Mouse (Mus musculus) central nervous system, embryonic 14 days (tissue): ENCODE measurements around the gene Olfr1293-ps. TPM values are rescaled to one million over a fixed set of nuclear protein-coding genes. Genes with fewer than 3 reads are reported as not detected.

Source experiments
- polyA plus RNA-seq: library from polyadenylated mRNA; depleted of rRNA; stranded (reverse); fragments of >200 nt; gene quantifications from 2 replicates; pipeline ENCODE4 v1.2.3, GENCODE M21; 2012; rRNA removed

The Olfr1293-ps gene
- polyA plus RNA-seq = not detected in 2 replicates

DNA sequence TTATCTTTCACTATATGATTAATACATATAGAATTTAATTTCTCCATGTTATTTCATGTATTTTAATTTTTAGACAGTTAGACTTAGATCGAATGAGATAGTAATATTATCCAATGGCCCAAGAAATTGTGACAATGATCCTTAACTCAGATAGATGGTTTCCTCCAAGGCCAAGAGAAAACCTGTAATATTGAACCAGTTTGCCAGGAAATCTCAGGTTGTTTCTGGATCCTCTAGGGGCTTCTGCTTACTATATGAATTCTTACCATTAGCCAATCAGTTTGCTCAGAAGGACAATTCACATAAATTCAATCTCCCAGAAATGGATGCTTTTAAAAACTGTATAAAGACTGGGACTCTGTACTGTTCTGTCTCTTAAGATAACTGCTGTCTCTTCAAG lies at the start of gene Olfr1293-ps:
TSS of gene Olfr1293-ps (plus strand) at position 301 of the 400 bp plus-strand sequence.

DNA sequence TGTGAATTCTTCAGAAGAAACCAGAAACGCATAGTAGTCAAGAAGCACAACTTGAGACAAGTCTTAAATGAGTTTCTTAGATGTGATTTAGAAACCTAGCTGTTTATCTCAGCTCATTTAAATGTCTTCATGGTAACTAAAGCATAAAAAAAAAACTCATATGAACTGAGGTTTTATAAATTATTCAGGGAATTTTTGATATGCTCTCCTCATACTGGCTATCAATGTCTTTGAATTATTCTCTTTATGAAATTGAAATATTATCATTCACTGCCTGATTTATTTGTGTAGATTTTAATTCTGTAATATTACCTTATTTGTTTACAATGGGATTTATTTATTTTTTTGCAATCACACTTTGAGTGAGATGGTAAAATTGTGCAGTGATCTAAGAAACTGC lies 44.5 kb upstream of the Olfr1293-ps start, which contains the start of gene Olfr1289:
TSS of gene Olfr1289 (plus strand) at position 301 of the 400 bp plus-strand sequence.

GRCm38 (mm10) chr2:111493729-111494128 lies 31.3 kb upstream of the Olfr1293-ps start, which contains the start of gene Olfr1290:
TSS of gene Olfr1290 (minus strand) at chr2:111493829.

DNA sequence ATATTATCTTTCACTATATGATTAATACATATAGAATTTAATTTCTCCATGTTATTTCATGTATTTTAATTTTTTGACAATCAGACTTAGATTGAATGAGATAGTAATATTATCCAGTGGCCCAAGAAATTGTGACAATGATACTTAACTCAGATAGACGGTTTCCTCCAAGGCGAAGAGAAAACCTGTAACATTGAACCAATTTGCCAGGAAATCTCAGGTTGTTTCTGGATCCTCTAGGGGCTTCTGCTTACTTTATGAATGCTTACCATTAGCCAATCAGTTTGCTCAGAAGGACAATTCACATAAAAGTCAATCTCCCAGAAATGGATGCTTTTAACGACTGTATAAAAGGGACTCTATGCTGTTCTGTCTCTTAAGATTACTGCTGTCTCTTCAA lies 28.1 kb upstream of the Olfr1293-ps start, which contains the start of gene Olfr1291-ps1:
TSS of gene Olfr1291-ps1 (plus strand) at position 301 of the 400 bp plus-strand sequence.

DNA sequence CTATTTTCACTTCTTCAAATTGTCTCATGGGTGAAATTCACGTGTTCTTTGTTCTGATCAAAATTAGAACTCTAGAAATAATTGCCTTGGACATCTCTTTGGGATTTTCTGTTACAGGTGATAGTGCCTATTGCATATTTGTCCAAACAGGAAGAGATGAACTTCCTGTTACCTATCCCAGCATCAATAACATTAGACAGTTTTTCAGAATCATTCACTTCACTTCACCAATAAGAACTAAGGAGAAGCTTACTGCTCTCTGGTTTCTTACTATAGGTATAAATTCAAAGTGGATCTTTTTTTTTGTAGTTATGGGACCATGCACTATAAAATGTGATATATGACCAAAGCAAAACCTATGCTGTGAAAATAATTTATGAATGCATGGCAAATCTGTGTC lies 15.2 kb downstream of the Olfr1293-ps start, which contains the start of gene Olfr1294:
TSS of gene Olfr1294 (minus strand) at position 101 of the 400 bp plus-strand sequence.

GRCm38 (mm10) chr2:111569581-111569980 lies 44.6 kb downstream of the Olfr1293-ps start, which contains the start of gene Olfr1295:
TSS of gene Olfr1295 (minus strand) at chr2:111569681.

Other genes with a start within 250 kb of the Olfr1293-ps start
- gene Olfr1278, start 235.1 kb upstream of the Olfr1293-ps start, polyA plus RNA-seq = not detected in 2 replicates
- gene Olfr1279, start 224.6 kb upstream of the Olfr1293-ps start, polyA plus RNA-seq = not detected in 2 replicates
- gene Olfr1280, start 211.2 kb upstream of the Olfr1293-ps start, polyA plus RNA-seq = not detected in 2 replicates
- not detected in 2 replicates for gene Olfr1281, start 198.7 kb upstream of the Olfr1293-ps start, polyA plus RNA-seq
- gene Olfr1282, start 189.1 kb upstream of the Olfr1293-ps start, polyA plus RNA-seq = not detected in 2 replicates
- gene Olfr1283, start 158.4 kb upstream of the Olfr1293-ps start, polyA plus RNA-seq = not detected in 2 replicates
- not detected in 2 replicates for gene Olfr1284, start 149.7 kb upstream of the Olfr1293-ps start, polyA plus RNA-seq
- gene Olfr1286, start 102.1 kb upstream of the Olfr1293-ps start, polyA plus RNA-seq = not detected in 2 replicates
- gene Olfr1287, start 76.1 kb upstream of the Olfr1293-ps start, polyA plus RNA-seq = not detected in 2 replicates
- not detected in 2 replicates for gene Olfr1288, start 51.1 kb upstream of the Olfr1293-ps start, polyA plus RNA-seq
- not detected in 2 replicates for gene Olfr1289, start 44.4 kb upstream of the Olfr1293-ps start, polyA plus RNA-seq
- not detected in 2 replicates for gene Olfr1290, start 31.4 kb upstream of the Olfr1293-ps start, polyA plus RNA-seq
- not detected in 2 replicates for gene Olfr1291-ps1, start 28.0 kb upstream of the Olfr1293-ps start, polyA plus RNA-seq
- gene Olfr1294, start 15.1 kb downstream of the Olfr1293-ps start, polyA plus RNA-seq = not detected in 2 replicates
- gene Olfr1295, start 44.5 kb downstream of the Olfr1293-ps start, polyA plus RNA-seq = not detected in 2 replicates
- gene Olfr1297, start 101.3 kb downstream of the Olfr1293-ps start, polyA plus RNA-seq = not detected in 2 replicates
- gene Olfr1298, start 124.0 kb downstream of the Olfr1293-ps start, polyA plus RNA-seq = not detected in 2 replicates
- not detected in 2 replicates for gene Olfr1299, start 136.2 kb downstream of the Olfr1293-ps start, polyA plus RNA-seq
- gene Olfr1301, start 225.8 kb downstream of the Olfr1293-ps start, polyA plus RNA-seq = not detected in 2 replicates